Mouse (Mus musculus) neural tube, embryonic 11.5 days (tissue): ENCODE data around the gene Vdac1. TPM values are rescaled to one million over a fixed set of nuclear protein-coding genes. Genes with fewer than 3 reads are reported as not detected.

Experiments used
- ATAC-seq: fragments of 200-750 bp; cut with Nextera tagmentation; 2 replicates; pipeline ENCODE4 v1.8.0; 2017; ENCODE audit warnings: moderate number of reproducible peaks, mild to moderate bottlenecking, moderate TSS enrichment, moderate library complexity; ENCODE audit not compliant: insufficient read depth, low FRiP score, low TSS enrichment
- DNase-seq: peaks from one replicate; pipeline ENCODE4 v3.0.0-alpha.2; 2015; ENCODE audit warnings: low spot score
- H3K27ac ChIP-seq: fragments of 300-500 bp; sonication (generic); 2 replicates; pipeline ENCODE4 v1.5.1; 2014; ENCODE audit warnings: low read depth, mild to moderate bottlenecking, low read length
- H3K27me3 ChIP-seq: fragments of 300-500 bp; sonication (generic); 2 replicates; pipeline ENCODE4 v1.6.1; 2014; ENCODE audit warnings: mild to moderate bottlenecking, low read length, mixed read lengths; ENCODE audit not compliant: control insufficient read depth, insufficient read depth
- H3K36me3 ChIP-seq: fragments of 300-500 bp; sonication (generic); 2 replicates; pipeline ENCODE4 v1.6.1; 2014; ENCODE audit warnings: mild to moderate bottlenecking, low read length, moderate library complexity, mixed read lengths; ENCODE audit not compliant: control insufficient read depth, insufficient read depth
- H3K4me1 ChIP-seq: fragments of 300-500 bp; sonication (generic); 2 replicates; pipeline ENCODE4 v1.6.1; 2014; ENCODE audit warnings: low read length, mixed read lengths; ENCODE audit not compliant: control insufficient read depth, insufficient read depth
- H3K4me2 ChIP-seq: fragments of 300-500 bp; sonication (generic); 2 replicates; pipeline ENCODE4 v1.6.1; 2014; ENCODE audit warnings: low read depth, mild to moderate bottlenecking, moderate library complexity
- H3K4me3 ChIP-seq: fragments of 300-500 bp; sonication (generic); 2 replicates; pipeline ENCODE4 v1.5.1; 2014; ENCODE audit warnings: low read depth, low read length
- H3K9ac ChIP-seq: fragments of 300-500 bp; sonication (generic); 2 replicates; pipeline ENCODE4 v1.6.1; 2014; ENCODE audit warnings: mild to moderate bottlenecking, low read length
- H3K9me3 ChIP-seq: fragments of 300-500 bp; sonication (generic); 2 replicates; pipeline ENCODE4 v1.6.1; 2016; ENCODE audit warnings: low read length; ENCODE audit not compliant: control insufficient read depth
- WGBS: fragments of 180-500 bp; shearing (Covaris S2); extraction: QIAGEN DNeasy Blood & Tissue Kit; methylation state at CpG from one replicate; pipeline ENCODE4 v1.1.7; 2014; 5-methylcytosine and 5-hydroxymethylcytosine counted together
- polyA plus RNA-seq: library from polyadenylated mRNA; unstranded; fragments of >200 nt; fragmentation: Nextera tagmentation; extraction: Ambion mirVana; gene quantifications from 2 replicates; pipeline ENCODE4 v1.2.1, GENCODE M21; 2014

Gene Vdac1
- 211 and 220 TPM in 2 replicates for polyA plus RNA-seq

- H3K36me3 ChIP-seq = no peaks in the 10 kb centered on the region
- H3K27me3 ChIP-seq = no peaks in the 10 kb centered on the region
- H3K9me3 ChIP-seq = no peaks in the 10 kb centered on the region
- 0% methylated on average over 83 of the region's 84 CpGs for WGBS
- H3K27ac ChIP-seq = peak within 1 kb of the TSS; percentile 86
- peak; percentile 91 for DNase-seq
- peak; percentile 96 for ATAC-seq
- peak within 1 kb of the TSS; percentile 90 for H3K4me3 ChIP-seq
- peaks cover 15% of the 10 kb centered on the region for H3K4me1 ChIP-seq
- peak within 1 kb of the TSS; percentile 74 for H3K4me2 ChIP-seq
- peak within 1 kb of the TSS; percentile 77 for H3K9ac ChIP-seq
Observed at GRCm38 (mm10) chr11:52360471-52361277, at the start of gene Vdac1. Gene Vdac1, plus strand, starts transcription at chr11:52360860.

DNA sequence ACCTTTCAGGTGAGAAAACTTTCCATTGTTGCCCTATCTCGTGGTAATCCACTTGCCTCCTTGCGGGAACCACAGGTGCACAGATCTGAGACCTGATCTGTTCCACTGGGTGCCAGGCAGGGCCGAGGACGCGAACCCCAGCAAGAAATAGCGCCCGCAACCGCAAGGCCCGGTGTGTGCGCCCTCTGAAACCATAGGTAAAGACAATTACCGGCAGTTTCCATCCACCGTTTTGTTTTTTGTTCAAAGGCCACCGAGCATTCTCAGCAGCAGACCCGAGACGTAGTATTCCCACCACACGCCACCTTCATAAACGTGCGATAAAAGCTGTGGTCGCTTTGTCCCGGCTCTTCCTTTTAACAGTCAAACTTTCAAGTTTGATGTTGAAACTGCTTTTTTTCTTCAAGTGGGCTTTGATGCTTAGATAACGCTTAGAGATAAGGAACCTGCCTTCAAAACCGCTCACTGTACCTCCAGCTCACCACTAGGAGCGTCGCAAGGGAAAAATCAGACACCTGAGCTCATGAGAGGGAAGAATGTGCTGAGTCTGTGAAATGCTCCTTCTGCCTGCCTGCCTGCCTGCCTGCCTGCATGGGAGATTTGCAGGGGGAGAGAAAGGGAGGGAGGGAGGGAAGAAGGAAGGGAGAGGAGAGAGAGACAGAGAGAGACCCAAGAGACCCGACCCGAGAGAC is 46.4 kb upstream of the Vdac1 start:
- H3K4me3 ChIP-seq = no peak overlapping the region
- ATAC-seq (no peak), DNase-seq (no peak)
- no peaks in the 10 kb centered on the region for H3K9me3 ChIP-seq
- H3K4me1 ChIP-seq = no peaks in the 10 kb centered on the region
- peaks cover 9% of the 10 kb centered on the region for H3K27me3 ChIP-seq
- WGBS = 21% methylated on average over 26 of the region's 26 CpGs
- no peaks in the 10 kb centered on the region for H3K36me3 ChIP-seq
- H3K27ac ChIP-seq = no peak overlapping the region
- no peak overlapping the region for H3K4me2 ChIP-seq
- no peak overlapping the region for H3K9ac ChIP-seq

DNA sequence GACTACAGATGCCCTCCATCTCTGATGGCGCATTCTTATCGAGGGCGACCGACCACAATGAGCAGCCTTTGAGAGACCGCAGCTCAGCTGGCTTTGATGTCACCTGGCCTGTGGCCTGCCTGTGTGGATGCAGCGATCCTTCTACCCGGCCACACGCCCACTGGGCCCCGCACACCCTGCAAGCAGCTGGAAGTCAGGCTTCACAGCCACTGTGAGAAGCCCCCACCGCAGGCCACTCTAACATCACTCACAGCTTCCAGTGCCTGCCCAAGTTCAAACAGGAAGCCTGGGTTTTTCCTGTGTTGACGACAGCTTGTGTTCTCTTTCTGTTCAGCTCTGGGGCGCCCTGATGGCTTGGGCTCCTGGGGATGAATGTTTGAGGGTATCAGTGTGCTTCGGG is 42.2 kb upstream of the Vdac1 start:
- ATAC-seq (no peak), DNase-seq (no peak)
- no peaks in the 10 kb centered on the region for H3K9me3 ChIP-seq
- H3K4me3 ChIP-seq = no peak overlapping the region
- H3K4me2 ChIP-seq = no peak overlapping the region
- H3K27me3 ChIP-seq = peaks cover 8% of the 10 kb centered on the region
- H3K36me3 ChIP-seq = no peaks in the 10 kb centered on the region
- H3K9ac ChIP-seq = no peak overlapping the region
- 74% methylated on average over 13 of the region's 13 CpGs for WGBS
- no peaks in the 10 kb centered on the region for H3K4me1 ChIP-seq
- H3K27ac ChIP-seq = no peak overlapping the region

- H3K27ac ChIP-seq = no peak overlapping the region
- H3K27me3 ChIP-seq = peaks cover 1% of the 10 kb centered on the region
- ATAC-seq (no peak), DNase-seq (no peak)
- no peak overlapping the region for H3K4me2 ChIP-seq
- H3K36me3 ChIP-seq = no peaks in the 10 kb centered on the region
- 70% methylated on average over 4 of the region's 4 CpGs for WGBS
- no peak overlapping the region for H3K4me3 ChIP-seq
- no peak overlapping the region for H3K9ac ChIP-seq
- H3K4me1 ChIP-seq = no peaks in the 10 kb centered on the region
- no peaks in the 10 kb centered on the region for H3K9me3 ChIP-seq
Observed at GRCm38 (mm10) chr11:52319664-52320063, 41.0 kb upstream of the Vdac1 start.

DNA sequence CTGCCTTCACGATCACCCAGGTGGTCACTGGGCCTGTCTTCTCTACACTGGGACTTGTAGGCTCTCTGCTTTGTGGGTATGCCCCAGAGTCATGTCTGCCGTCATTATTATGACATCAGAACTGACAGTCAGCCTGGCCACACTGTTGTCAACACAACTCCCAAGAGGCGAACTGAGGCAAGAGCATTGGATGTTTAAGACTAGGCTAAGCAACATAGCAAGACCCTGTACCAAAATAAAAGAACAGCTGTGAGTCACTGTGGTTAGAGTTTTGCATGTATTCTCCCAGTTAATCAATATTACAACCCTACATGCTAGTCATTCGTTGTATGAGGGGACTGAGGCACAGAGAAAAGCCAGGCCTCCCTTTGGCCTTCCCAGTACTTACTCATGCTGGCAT is 40.1 kb upstream of the Vdac1 start:
- H3K4me1 ChIP-seq = no peaks in the 10 kb centered on the region
- H3K4me2 ChIP-seq = no peak overlapping the region
- no peak for ATAC-seq
- no peaks in the 10 kb centered on the region for H3K36me3 ChIP-seq
- DNase-seq = no peak
- H3K9me3 ChIP-seq = no peaks in the 10 kb centered on the region
- no peak overlapping the region for H3K4me3 ChIP-seq
- no peaks in the 10 kb centered on the region for H3K27me3 ChIP-seq
- no peak overlapping the region for H3K9ac ChIP-seq
- 89% methylated on average over 4 of the region's 4 CpGs for WGBS
- H3K27ac ChIP-seq = no peak overlapping the region

GRCm38 (mm10) chr11:52321540-52321939 is 39.1 kb upstream of the Vdac1 start:
- no peak overlapping the region for H3K27ac ChIP-seq
- H3K4me3 ChIP-seq = no peak overlapping the region
- H3K4me1 ChIP-seq = no peaks in the 10 kb centered on the region
- H3K36me3 ChIP-seq = no peaks in the 10 kb centered on the region
- WGBS = 76% methylated on average over 3 of the region's 3 CpGs
- H3K9me3 ChIP-seq = no peaks in the 10 kb centered on the region
- no peak for DNase-seq
- H3K4me2 ChIP-seq = no peak overlapping the region
- no peaks in the 10 kb centered on the region for H3K27me3 ChIP-seq
- ATAC-seq = no peak
- H3K9ac ChIP-seq = no peak overlapping the region

- 59% methylated on average over 23 of the region's 23 CpGs for WGBS
- DNase-seq = no peak
Observed at GRCm38 (mm10) chr11:52324442-52325367, 36.0 kb upstream of the Vdac1 start.

DNA sequence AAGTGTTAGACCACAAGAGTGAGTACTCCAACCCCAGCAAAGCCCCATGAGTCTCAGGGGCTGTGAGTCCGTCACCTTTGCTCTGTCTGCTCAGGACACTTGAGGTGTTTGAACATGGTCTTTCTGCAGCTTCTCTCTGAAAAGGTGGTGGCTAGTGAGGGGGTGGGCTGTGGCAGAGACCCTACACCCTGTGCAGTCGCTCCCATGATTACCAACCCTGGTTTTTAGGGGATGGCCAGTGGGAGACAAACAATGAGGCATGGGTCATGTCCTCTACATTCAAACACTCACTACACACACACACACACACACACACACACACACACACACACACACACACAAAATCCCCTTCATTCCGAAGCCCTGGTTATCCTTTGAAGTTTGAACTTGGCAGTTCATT is 33.3 kb upstream of the Vdac1 start:
- no peak for ATAC-seq
- no peaks in the 10 kb centered on the region for H3K9me3 ChIP-seq
- H3K4me3 ChIP-seq = no peak overlapping the region
- H3K36me3 ChIP-seq = no peaks in the 10 kb centered on the region
- no peak overlapping the region for H3K27ac ChIP-seq
- 65% methylated on average over 3 of the region's 3 CpGs for WGBS
- no peak overlapping the region for H3K4me2 ChIP-seq
- DNase-seq = no peak
- H3K27me3 ChIP-seq = no peaks in the 10 kb centered on the region
- no peak overlapping the region for H3K9ac ChIP-seq
- no peaks in the 10 kb centered on the region for H3K4me1 ChIP-seq

More at GRCm38 (mm10) chr11:52324442-52325367, 36.0 kb upstream of the Vdac1 start:
- no peak overlapping the region for H3K4me2 ChIP-seq
- H3K4me3 ChIP-seq = no peak overlapping the region
- H3K4me1 ChIP-seq = no peaks in the 10 kb centered on the region
- no peaks in the 10 kb centered on the region for H3K27me3 ChIP-seq
- no peak overlapping the region for H3K27ac ChIP-seq
- no peak for ATAC-seq
- no peaks in the 10 kb centered on the region for H3K36me3 ChIP-seq
- no peaks in the 10 kb centered on the region for H3K9me3 ChIP-seq
- H3K9ac ChIP-seq = no peak overlapping the region
